Mouse (Mus musculus) left cerebral cortex, postnatal 25 days (tissue): Measurements from ENCODE around the gene Pde4d. TPM values are rescaled to one million over a fixed set of nuclear protein-coding genes. Genes with fewer than 3 reads are reported as not detected.

Source experiments
- DNase-seq, 2 experiments: peaks; one replicate each; pipeline ENCODE4 v3.0.0; 2022; ENCODE audit warnings: low spot score in 2 of 2, mixed read lengths in 1 of 2
- intact Hi-C: fragments of 180-260 bp; cut with DNase I; formaldehyde crosslinking; loops from one replicate; pipeline ENCODE4 v1.15.1; 2025
- total RNA-seq, 2 experiments: library from RNA; stranded (reverse); gene quantifications; 2 replicates each; pipeline ENCODE4 v1.2.3; 2021

Pde4d gene
- total RNA-seq = 100 to 1,000 TPM; 108 to 116 TPM

GRCm38 (mm10) chr13:108449116-108450097 is at the start of gene Pde4d:
Gene Pde4d (plus strand): TSS chr13:108449948.
- peak; percentile 30 to 83 for DNase-seq
- intact Hi-C loops = loop anchor here (5.0 kb wide), 1 partner anchor 78 kb away; no protein-coding TSS in a partner anchor

- intact Hi-C loops = no loop called here
- no peak for DNase-seq
Observed at GRCm38 (mm10) chr13:108403197-108403596, 46.6 kb upstream of the Pde4d start.

GRCm38 (mm10) chr13:108404372-108404771 is 45.4 kb upstream of the Pde4d start:
- intact Hi-C loops = no loop called here
- DNase-seq = no peak

GRCm38 (mm10) chr13:108415464-108415863 is 34.3 kb upstream of the Pde4d start:
- no peak for DNase-seq
- intact Hi-C loops = no loop called here

- no peak for DNase-seq
- intact Hi-C loops = no loop called here
Observed at GRCm38 (mm10) chr13:108418741-108419507, 30.8 kb upstream of the Pde4d start.

- no peak for DNase-seq
- intact Hi-C loops = no loop called here
Observed at GRCm38 (mm10) chr13:108426322-108426721, 23.4 kb upstream of the Pde4d start.

GRCm38 (mm10) chr13:108428809-108429208 is 20.9 kb upstream of the Pde4d start:
- DNase-seq = no peak
- intact Hi-C loops = no loop called here

GRCm38 (mm10) chr13:108429623-108430022 is 20.1 kb upstream of the Pde4d start:
- no peak for DNase-seq
- intact Hi-C loops = no loop called here

GRCm38 (mm10) chr13:108431776-108432175 is 18.0 kb upstream of the Pde4d start:
- no peak for DNase-seq
- intact Hi-C loops = no loop called here

GRCm38 (mm10) chr13:108435687-108436086 is 14.1 kb upstream of the Pde4d start:
- intact Hi-C loops = no loop called here
- DNase-seq = no peak

- intact Hi-C loops = no loop called here
- no peak for DNase-seq
Observed at GRCm38 (mm10) chr13:108437424-108437823, 12.3 kb upstream of the Pde4d start.

- intact Hi-C loops = no loop called here
- DNase-seq = no peak
Observed at GRCm38 (mm10) chr13:108439012-108439411, 10.7 kb upstream of the Pde4d start.

- intact Hi-C loops = loop anchor here (5.0 kb wide), 1 partner anchor 79 kb away; no protein-coding TSS in a partner anchor
- DNase-seq = no peak
Observed at GRCm38 (mm10) chr13:108448348-108448931, 1.3 kb upstream of the Pde4d start.

GRCm38 (mm10) chr13:108451122-108451521 is 1.4 kb downstream of the Pde4d start:
- no peak for DNase-seq
- intact Hi-C loops = no loop called here

- intact Hi-C loops = no loop called here
- DNase-seq = no peak
Observed at GRCm38 (mm10) chr13:108453064-108453919, 3.5 kb downstream of the Pde4d start.

- peak in 1 of 2 experiments; percentile 14 for DNase-seq
- intact Hi-C loops = no loop called here
Observed at GRCm38 (mm10) chr13:108462518-108462917, 12.8 kb downstream of the Pde4d start.

GRCm38 (mm10) chr13:108465755-108466154 is 16.0 kb downstream of the Pde4d start:
- intact Hi-C loops = no loop called here
- DNase-seq = no peak

- no peak for DNase-seq
Observed at GRCm38 (mm10) chr13:108467046-108467445, 17.3 kb downstream of the Pde4d start.

GRCm38 (mm10) chr13:108480451-108480850 is 30.7 kb downstream of the Pde4d start:
- peak in 1 of 2 experiments; percentile 16 for DNase-seq
- intact Hi-C loops = no loop called here

More at GRCm38 (mm10) chr13:108467046-108467445, 17.3 kb downstream of the Pde4d start:
- intact Hi-C loops = no loop called here
